Mouse (Mus musculus) adrenal gland (tissue): ENCODE measurements around the gene Glrx5.

Experiments used
- intact Hi-C: fragments of 180-260 bp; cut with DNase I; formaldehyde crosslinking; loops from one replicate; pipeline ENCODE4 v1.15.1; 2025

Gene Glrx5

DNA sequence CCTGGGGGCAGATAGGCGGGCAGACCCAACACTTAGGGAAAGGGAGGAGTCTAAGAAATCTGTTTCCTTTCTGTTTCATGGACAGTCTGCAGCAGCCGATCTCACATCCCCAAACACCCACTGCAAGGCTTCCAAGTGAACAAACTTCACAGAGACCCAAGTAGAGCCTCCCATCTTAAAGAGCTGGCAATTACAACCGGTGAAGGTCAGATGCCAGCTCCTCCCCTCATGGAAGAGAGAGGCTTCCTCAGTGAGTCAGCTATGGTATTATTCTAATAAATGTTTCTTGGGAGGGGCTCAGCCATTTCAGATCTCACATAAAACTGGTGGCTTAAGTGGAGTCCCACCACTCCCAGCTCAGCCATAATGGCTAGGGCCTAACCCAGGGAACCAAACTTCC is 28.8 kb upstream of the Glrx5 start:
- intact Hi-C loops = no loop called here

DNA sequence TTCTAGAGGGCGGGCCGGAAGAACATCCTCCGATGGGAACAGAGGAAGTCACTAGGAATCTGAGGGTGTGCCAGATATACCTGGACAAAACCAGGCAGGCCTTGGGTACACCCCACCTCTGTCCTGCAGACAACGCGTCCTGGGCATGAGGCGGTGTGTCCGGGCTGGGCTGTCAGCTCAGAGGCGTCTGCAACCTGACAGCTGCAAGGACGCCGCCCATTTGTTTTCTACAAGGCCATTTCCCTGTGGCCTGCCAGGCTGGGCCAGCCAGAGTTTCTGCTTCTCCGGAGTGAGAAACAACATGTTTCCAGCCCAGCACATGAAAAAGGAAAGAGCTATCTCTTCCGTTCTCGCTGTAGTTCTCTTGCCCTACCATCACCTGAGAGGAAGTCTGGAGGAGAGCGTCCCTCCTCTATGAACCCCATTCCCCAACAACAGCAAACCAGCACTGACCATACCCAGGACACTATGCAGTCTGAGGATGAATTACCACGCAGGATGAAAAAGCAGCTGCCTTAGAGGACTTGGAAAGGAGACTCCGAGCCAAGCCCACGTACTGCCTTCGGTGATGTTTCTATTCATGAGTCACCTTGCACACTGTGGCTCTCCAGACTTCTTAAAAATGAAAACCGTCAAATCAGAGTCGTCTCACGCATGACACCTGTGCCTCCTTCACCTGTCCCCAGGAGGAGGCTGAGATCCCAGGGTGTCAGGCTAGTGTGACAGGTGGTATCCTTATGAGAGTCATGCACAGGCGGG is 27.4 kb upstream of the Glrx5 start:
- intact Hi-C loops = no loop called here

DNA sequence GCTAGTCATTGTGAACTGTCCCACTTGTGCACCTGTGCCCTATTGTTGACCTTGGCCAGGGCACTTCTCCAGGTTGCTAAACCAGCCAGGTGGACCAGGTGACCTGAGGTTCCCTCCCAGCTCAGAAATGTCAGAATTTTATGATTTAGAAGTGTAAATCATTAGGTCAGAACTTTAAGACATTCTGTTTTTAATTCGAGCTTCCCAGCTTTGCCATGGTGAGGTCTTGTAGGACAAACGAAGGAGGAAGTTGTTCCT is 26.8 kb upstream of the Glrx5 start:
- intact Hi-C loops = no loop called here

DNA sequence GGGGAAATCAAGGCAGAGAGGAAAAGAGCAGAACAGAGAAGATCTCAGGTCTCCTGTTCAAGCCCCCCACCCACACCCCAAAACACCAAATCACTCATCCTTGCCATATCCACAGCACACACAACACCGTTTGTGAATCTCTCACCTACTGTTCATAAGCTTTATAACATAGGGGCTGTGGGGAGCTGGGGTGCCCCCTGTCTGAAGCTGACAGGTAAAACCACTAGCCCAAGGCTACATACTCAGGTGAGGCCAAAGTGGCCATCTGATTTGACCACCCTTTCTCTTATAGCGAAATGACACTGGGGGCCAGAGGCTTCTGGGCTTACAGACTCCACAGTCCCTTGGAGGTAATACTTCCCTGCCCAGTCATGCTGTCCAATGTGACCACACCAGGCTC is 24.3 kb upstream of the Glrx5 start:
- intact Hi-C loops = no loop called here

DNA sequence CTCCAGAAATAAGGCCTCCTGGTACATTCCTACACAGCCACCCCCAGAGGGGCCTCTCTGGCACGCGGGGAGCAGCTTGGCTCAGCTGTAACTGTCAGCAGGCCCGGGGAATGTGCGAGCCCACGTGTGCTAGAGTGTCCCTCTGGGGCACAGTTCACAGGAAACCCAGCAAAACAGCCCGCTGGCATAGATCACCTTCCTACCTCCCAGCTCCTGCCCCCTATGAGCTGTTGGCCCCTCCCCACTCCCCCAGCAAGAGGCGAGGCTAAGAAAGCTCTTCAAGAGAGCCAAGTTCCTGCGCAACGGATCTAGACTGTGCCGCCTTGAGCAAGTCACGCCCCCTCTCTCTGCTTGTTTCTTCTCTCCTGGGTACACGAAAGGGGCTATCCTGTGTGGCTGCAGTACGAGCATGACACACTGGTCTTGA is 23.7 kb upstream of the Glrx5 start:
- intact Hi-C loops = no loop called here

DNA sequence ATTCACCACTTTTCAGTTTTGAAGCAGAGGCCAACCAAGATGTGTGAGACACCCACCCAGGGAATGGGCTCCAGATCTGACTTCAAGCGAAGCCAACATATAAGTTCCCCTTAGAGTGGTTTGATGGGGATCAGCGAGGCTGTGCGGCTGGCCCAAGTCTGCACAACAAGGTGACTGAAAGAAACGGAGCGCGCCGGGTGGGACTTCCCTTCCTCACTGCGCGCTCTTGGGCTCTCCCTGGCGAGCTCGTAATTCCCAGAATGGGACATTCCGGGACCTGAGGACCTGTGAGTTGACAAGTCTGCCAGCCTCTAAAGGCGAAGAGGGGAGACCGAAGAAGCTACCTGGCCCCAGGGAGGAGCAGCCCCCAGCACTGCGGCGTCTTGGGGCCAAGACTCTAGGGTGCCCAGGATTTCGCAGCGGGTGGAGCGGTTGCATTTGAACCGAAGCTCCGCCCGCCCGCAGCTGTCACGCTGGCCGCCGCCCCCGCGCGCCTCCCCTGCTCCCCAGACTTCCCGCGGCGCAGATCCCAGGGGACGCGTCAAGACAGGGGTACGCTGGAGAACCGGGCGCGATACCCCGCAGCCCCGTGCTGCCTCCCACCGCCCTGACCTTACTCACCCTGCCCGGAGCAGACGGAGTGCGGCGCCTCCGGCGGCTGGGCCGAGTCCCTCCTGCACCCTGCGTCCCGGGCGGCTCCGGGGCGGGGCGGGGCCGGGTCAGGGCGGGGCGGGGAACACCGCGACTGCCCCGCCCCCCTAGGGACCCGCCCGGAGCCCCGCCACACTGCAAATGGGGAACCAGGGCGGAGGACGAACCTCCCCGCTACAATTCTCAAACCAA is 22.9 kb upstream of the Glrx5 start, which contains the start of gene Syne3:
TSS of gene Syne3 (minus strand) at position 440 of the 843 bp plus-strand sequence.
- intact Hi-C loops = no loop called here

DNA sequence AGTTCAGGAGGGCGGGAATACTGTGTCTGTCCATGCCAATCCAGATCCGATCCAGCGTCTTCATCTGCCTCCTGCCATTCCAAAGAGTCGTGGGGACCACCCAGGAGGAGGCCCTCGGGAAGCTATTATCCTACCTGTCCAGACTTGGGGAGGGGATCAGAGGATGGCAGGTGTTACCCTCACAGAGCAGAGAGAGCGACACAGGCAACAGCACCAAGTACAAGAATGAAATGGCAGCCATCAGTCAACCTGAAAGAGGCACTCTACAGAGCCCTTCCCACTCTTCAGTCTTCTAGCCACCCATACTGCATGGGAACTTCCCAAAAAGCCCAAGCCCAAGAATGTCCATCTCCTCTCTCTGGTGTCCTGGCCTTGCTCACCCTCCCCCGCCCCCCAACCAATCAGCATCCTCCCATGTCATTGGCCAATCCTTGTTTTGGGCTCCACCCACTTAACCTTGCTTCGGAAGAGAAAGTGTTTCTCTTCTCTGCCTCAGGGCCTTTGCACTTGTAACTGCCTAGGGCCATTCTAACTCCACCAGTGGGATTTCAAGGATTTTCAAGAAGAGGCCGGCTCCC is 22.2 kb upstream of the Glrx5 start:
- intact Hi-C loops = no loop called here

DNA sequence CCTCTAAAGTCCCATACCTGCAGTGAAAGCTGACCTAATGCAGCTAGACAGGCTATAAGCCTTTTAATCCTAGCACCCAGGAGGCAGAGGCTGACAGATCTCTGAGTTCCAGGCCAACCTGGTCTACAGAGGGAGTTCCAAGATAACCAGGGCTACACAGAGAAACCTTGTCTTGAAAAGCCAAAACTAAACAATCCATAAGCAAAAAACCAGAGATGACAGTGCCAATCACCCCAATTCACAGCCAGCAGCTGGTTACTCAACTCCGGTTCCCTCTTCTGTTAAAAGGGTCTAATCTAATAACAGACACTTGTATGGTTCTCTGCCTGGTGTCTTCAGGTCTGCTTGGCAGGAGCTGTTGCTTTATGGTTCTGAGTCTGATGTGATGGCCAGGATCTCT is 20.9 kb upstream of the Glrx5 start:
- intact Hi-C loops = no loop called here

DNA sequence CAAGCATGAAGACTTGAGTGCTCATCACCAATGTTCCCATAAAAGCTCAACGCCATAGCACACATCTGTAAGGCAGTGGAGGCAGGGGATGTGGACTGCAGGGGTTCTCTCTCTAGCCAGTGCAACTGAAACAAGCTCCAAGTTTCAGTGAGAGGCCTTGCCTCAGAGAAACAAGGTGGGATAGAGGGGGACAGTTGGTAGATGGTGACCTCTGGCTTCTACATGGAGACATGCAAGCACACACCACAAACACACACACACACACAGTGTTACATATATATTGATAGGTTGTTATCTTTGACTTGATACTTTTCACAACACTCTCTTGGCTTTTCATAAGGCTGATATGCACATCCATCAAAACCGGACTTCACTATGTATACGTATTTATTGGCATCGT is 20.2 kb upstream of the Glrx5 start:
- intact Hi-C loops = no loop called here

DNA sequence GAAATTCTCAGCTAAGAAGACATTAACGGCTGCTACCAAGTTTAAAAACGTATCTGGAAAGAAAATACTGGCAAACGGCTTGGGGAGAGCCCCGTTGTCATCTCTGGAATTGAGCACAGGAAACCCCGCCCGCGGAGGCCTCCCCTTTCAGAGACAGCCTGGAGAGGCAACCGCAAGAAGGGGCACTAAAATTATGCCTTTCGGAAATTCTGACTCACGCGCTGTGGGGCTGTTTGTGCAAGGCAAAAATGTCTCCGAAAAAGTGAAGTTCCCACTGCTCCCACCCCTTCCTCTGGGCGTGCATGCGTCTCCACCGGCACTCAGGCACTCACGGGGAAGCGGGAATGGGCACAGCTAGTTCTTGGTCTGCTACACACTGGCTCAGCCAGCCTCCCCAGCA is 19.4 kb upstream of the Glrx5 start:
- intact Hi-C loops = no loop called here

DNA sequence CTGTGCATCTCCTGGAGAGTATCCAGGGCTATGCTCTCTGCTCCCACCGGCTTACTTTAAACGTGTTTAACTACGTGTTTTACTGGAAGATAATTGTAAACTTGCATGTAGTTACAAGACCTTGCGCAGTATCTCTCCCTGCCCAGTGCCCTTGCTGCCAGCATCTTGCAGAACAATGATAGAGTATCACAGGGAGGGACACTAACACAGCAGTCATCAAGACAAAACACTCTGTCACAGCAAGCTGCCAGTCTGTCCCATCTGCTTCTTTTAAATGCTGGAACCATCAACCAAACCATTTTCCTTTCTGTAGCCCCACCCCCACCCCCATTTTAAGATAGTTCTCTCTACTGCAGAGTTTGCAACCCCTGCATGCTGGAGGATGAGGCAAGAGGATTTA is 16.3 kb upstream of the Glrx5 start:
- intact Hi-C loops = no loop called here

DNA sequence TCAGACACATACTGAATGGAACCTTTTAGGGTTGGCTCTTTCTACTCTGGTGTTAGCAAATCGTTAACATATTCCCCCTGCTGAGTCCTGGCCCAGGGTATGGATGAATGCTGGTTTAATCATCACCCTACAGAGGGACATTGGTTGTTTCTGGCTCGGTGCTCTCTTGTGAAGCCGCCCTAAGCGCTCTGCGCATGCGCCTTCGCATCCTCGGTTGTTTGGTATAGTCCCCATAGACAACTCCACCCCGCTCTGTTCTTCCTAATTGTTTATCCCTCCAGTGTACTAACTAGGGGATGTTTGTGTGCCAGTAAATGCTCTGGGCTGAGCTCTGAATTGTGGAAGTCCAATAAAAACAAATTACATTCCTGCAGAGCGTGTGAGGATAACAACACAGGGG is 15.8 kb upstream of the Glrx5 start:
- intact Hi-C loops = no loop called here

DNA sequence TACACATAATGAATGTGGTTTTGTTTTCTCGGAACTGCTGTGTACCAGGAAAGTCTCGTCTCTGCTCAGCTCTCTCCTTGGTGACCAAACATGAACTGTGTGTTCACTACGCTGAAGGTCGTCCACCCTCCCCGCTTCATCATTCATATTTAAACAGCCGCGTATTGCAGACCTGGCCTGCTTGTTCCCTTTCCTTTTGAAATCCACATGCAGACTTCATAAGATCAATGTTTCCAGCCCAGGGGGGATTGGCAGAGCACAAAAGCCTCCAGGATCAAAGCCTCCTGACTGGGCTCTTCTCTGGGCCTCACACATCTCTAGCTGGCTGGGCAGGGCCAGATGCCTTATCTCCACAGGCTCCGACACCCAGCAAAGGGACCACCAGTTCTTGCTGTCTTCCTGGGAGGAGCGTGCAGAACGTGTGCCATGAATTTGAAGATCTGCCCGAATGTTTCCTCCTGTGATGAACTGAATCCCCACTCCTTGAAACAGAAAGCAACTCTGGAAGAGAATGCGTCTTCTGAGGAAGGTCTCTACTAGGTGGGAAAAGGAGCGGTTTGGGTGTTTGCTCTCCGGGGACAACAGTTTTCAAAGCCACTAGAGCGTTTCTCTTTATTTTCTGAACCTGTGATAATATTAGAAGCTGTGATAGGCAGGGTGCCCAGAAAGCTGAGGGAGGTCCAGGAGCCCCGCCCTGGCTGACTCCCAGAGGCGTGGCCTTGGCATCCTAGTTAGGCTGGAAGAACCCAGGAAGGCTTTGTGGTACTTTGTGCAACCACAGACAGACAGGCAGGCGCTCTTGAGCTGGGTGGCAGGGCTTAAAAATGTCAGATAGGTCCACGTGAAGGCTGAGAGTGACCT is 12.9 kb upstream of the Glrx5 start:
- intact Hi-C loops = loop anchor here (10.0 kb wide), 1 partner anchor 185 kb away; no protein-coding TSS in a partner anchor

DNA sequence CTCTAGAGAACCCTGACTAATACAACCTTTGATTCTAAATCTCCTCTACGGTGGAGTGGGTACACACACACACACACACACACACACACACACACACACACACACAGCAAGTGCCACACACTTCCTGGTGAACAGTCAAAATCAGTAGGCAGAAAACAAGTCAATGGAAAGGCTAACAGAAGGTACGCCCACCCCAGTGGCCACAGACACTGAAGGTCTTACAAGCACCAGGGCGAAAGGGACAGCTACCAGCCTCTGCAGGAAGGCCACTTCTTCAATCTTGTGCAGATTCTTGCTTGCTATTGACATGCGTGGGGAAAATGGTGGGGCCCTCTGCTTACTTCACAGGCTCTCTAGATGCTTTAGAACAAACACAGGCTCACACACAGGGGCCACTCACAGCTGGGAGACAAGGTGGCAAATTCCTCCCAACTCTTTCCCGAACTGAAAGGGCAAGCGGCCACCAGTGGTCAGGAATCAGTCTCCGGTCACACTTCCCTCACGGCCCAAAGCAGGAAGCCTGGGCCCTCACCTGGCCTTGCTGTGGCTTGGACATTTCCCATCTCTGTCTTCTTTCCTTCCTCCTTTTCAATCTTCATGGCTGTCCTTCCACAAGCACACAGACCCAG is 10.9 kb upstream of the Glrx5 start:
- intact Hi-C loops = loop anchor here (10.0 kb wide), 1 partner anchor 187 kb away; no protein-coding TSS in a partner anchor

DNA sequence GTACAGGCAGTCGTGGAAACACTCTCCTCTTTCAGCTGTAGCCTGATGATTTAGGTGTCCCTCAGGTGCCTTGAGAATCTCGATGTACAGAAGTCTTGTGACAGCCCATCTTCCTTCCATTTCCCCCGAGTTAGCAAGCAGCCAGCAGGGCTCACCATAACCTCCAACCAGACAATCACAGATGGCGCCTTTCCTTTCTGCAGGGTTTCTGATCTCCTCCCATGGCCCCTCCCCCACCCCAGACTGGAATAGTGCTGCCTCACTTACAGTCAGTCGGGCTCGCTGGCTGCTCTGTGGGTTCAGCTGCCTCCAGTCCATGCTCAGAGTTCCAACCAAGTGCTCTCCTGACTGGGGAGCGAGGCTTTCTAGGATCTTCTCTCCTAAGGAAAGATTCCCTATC is 10.3 kb upstream of the Glrx5 start:
- intact Hi-C loops = loop anchor here (10.0 kb wide), 1 partner anchor 187 kb away; no protein-coding TSS in a partner anchor

DNA sequence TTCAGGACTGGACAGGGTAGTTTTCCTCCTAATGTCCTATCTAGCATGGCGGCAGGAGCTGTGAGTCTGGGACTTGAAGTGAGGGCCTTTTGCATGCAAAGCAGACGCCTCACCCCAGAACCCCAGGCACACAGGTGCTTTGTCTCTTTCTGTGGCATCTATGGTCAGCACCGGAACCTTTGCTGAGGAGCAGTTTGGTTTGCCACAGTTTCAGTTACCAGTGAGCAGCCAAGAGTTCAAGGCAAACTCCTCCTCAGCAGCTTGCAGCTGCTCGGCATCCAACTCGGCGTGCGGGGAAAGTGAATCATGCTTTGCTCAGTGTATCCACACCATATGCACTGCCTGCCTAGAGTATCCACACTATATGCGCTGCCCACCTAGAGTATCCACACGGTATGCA is 9.7 kb upstream of the Glrx5 start:
- intact Hi-C loops = loop anchor here (10.0 kb wide), 1 partner anchor 188 kb away; no protein-coding TSS in a partner anchor

DNA sequence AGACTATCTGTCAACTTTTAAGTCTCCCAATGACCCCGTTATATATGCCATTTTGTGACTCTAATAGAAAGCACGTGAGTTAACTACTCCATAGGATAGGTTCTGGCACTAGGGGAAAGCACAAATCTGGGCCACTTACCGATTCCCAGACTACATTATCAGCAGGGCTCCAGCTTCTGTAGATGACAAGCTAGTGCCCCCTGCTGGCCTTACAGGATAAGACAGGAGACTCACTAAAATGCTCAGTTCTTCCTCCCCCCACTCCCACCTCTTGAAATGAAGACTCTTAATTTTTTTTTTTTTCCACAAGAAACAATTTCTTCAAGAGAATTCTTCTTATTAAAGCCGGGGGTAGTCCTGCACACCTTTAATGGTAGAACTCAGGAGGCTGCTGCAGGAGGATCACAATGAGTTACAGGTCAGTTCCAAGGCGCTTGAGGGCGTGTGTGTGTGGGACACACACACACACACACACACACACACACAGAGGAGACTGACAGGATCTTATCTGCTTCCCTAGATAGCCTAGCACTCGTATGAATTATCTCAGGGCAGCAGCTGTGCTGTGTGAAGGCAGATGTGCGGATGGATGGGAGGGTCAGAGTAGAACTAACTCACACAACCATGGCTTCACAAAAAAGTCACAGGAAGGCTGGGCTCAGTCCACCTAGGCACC is 7.1 kb upstream of the Glrx5 start:
- intact Hi-C loops = loop anchor here (1.0 to 10.0 kb wide), 2 partner anchors 73 to 191 kb away; no protein-coding TSS in a partner anchor

DNA sequence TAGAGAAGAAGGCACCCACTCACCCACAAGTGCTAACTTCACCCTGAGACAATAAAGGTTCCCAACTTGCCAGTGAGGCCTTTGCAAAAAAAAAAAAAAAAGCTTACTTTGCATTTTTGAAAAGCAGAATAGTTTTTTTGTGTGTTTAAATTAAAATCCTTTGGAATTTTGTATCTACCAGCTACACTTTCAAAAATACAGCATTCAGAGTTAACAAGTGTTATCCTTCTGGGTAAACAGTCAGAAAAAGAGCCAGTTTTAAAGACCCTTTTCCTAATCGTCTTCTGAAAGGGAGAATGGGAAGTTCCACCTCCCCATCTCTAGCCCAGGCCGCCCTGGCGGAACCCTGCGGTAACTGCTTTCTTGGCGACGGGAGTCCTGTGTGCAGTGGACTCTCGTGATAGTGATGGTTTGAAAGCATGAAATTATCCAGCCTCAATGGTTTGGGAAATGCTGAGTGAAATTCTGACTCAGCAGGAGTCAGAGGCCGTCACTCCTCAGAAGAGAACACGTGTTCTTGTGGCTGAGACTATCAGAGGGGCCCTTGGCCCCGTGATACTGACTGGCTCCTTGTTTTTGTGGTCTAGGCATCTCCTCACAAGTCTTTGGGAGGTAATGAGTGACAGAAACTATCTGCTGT is 6.4 kb upstream of the Glrx5 start:
- intact Hi-C loops = loop anchor here (1.0 to 10.0 kb wide), 2 partner anchors 74 to 191 kb away; no protein-coding TSS in a partner anchor

DNA sequence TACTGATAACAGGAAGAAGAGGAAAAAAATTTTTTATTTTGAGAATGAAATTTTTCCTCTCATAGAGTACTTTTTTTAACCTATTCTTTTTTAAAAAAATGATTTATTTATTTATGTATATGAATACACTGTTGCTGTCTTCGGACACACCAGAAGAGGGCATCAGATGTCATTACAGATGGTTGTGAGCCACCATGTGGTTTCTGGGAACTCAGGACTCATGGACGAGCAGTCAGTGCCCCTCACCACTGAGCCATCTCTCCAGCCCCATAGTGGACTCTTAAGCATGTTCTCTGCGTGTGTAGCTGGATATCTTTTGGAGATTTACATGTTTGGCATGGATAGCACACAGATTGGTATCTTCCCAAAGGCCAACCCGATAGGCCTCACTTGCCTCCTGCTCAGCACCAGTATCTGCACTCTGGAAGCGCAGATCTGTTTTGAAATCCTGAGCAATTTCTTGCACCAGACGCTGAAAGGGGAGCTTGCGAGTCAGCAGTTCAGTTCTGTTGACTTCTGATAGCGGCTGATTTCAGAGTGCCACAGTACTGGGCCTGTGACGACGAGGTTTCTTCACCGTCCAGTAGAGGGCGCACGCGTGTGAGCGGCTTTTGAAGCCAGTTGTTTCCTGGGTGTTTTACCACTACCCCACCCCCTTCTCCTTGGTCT is 5.0 kb upstream of the Glrx5 start:
- intact Hi-C loops = loop anchor here (10.0 kb wide), 1 partner anchor 193 kb away; no protein-coding TSS in a partner anchor
